Mouse (Mus musculus) spleen, postnatal 0 days (tissue): ENCODE data around the gene Yif1a. TPM values are rescaled to one million over a fixed set of nuclear protein-coding genes. Genes with fewer than 3 reads are reported as not detected.

Experiments used
- polyA plus RNA-seq: library from polyadenylated mRNA; unstranded; fragments of >200 nt; fragmentation: Nextera tagmentation; extraction: Ambion mirVana; gene quantifications from 2 replicates; pipeline ENCODE4 v1.2.1, GENCODE M21; 2015

Gene Yif1a
- polyA plus RNA-seq = 43.9 and 51.8 TPM in 2 replicates

GRCm38 (mm10) chr19:5087884-5088728, at the start of gene Yif1a:
TSS of gene Yif1a (plus strand) at chr19:5088538.

GRCm38 (mm10) chr19:5038709-5039156, 49.6 kb upstream of the Yif1a start, which contains the start of the genes B4gat1 and AC124502.3:
TSS of gene B4gat1 (plus strand) at chr19:5038826.
TSS of gene AC124502.3 (plus strand) at chr19:5038891.

GRCm38 (mm10) chr19:5040862-5041523, 47.3 kb upstream of the Yif1a start, which contains the start of gene Brms1:
TSS of gene Brms1 (plus strand) at chr19:5041354.

GRCm38 (mm10) chr19:5050047-5050905, 38.1 kb upstream of the Yif1a start, which contains the start of gene Rin1:
TSS of gene Rin1 (plus strand) at chr19:5050481.

GRCm38 (mm10) chr19:5067867-5068569, 20.3 kb upstream of the Yif1a start, which contains the start of gene Cd248:
TSS of gene Cd248 (plus strand) at chr19:5068078.

GRCm38 (mm10) chr19:5085145-5085863, 3.0 kb upstream of the Yif1a start, which contains the start of gene Tmem151a:
TSS of gene Tmem151a (minus strand) at chr19:5085531.

GRCm38 (mm10) chr19:5098363-5099143, 10.2 kb downstream of the Yif1a start, which contains the start of gene Cnih2:
TSS of gene Cnih2 (minus strand) at chr19:5098521.

GRCm38 (mm10) chr19:5106731-5107191, 18.4 kb downstream of the Yif1a start, which contains the start of gene Rab1b:
TSS of gene Rab1b (minus strand) at chr19:5107072.

GRCm38 (mm10) chr19:5118384-5118698, 30.0 kb downstream of the Yif1a start, which contains the start of gene Klc2:
TSS of gene Klc2 (minus strand) at chr19:5118560.

Other genes with a start within 250 kb of the Yif1a start
- 42.7 TPM in 2 replicates for gene Ccs, start 249.2 kb upstream of the Yif1a start, polyA plus RNA-seq
- gene Ccdc87, start 249.2 kb upstream of the Yif1a start, polyA plus RNA-seq = not detected in 2 replicates
- 56.0 and 61.5 TPM in 2 replicates for gene Ctsf, start 233.4 kb upstream of the Yif1a start, polyA plus RNA-seq
- gene Actn3, start 210.6 kb upstream of the Yif1a start, polyA plus RNA-seq = 1.1 and 1.2 TPM in 2 replicates
- 13.3 and 14.1 TPM in 2 replicates for gene Zdhhc24, start 209.9 kb upstream of the Yif1a start, polyA plus RNA-seq
- 1.1 and 1.3 TPM in 2 replicates for gene Bbs1, start 181.9 kb upstream of the Yif1a start, polyA plus RNA-seq
- 39.0 and 42.5 TPM in 2 replicates for gene Dpp3, start 160.3 kb upstream of the Yif1a start, polyA plus RNA-seq
- 0.23 and 0.37 TPM in 2 replicates for gene Peli3, start 145.4 kb upstream of the Yif1a start, polyA plus RNA-seq
- gene Mrpl11, start 126.4 kb upstream of the Yif1a start, polyA plus RNA-seq = 61.8 and 64.4 TPM in 2 replicates
- gene Npas4, start 98.2 kb upstream of the Yif1a start, polyA plus RNA-seq = 0.04 TPM in 1 of 2 replicates, not detected in the other
- 2.0 and 2.2 TPM in 2 replicates for gene Slc29a2, start 64.7 kb upstream of the Yif1a start, polyA plus RNA-seq
- gene B4gat1, start 49.7 kb upstream of the Yif1a start, polyA plus RNA-seq = 11.1 and 13.7 TPM in 2 replicates
- 0.15 and 0.46 TPM in 2 replicates for gene AC124502.3, start 49.6 kb upstream of the Yif1a start, polyA plus RNA-seq
- gene Brms1, start 47.2 kb upstream of the Yif1a start, polyA plus RNA-seq = 39.5 and 39.6 TPM in 2 replicates
- gene Rin1, start 38.1 kb upstream of the Yif1a start, polyA plus RNA-seq = 0.75 and 0.99 TPM in 2 replicates
- gene Cd248, start 20.5 kb upstream of the Yif1a start, polyA plus RNA-seq = 11.8 and 17.6 TPM in 2 replicates
- 4.4 and 4.5 TPM in 2 replicates for gene Tmem151a, start 3.0 kb upstream of the Yif1a start, polyA plus RNA-seq
- gene Cnih2, start 10.0 kb downstream of the Yif1a start, polyA plus RNA-seq = 0.78 and 0.99 TPM in 2 replicates
- 88.0 and 103 TPM in 2 replicates for gene Rab1b, start 18.5 kb downstream of the Yif1a start, polyA plus RNA-seq
- gene Klc2, start 30.0 kb downstream of the Yif1a start, polyA plus RNA-seq = 2.9 and 4.6 TPM in 2 replicates
- gene Pacs1, start 184.6 kb downstream of the Yif1a start, polyA plus RNA-seq = 9.6 and 10.2 TPM in 2 replicates
- gene Sf3b2, start 206.9 kb downstream of the Yif1a start, polyA plus RNA-seq = 172 and 197 TPM in 2 replicates
- gene Gal3st3, start 209.8 kb downstream of the Yif1a start, polyA plus RNA-seq = 0.10 and 0.27 TPM in 2 replicates
- gene Catsper1, start 247.2 kb downstream of the Yif1a start, polyA plus RNA-seq = not detected in 2 replicates